Mouse (Mus musculus): ENCODE measurements around the gene Prmt9.

Gene Prmt9

GRCm38 (mm10) chr8:77549121-77549706, at the start of gene Prmt9:
TSS of gene Prmt9 (plus strand) at chr8:77549397.
- peak; percentile 96 for DNase-seq

DNA sequence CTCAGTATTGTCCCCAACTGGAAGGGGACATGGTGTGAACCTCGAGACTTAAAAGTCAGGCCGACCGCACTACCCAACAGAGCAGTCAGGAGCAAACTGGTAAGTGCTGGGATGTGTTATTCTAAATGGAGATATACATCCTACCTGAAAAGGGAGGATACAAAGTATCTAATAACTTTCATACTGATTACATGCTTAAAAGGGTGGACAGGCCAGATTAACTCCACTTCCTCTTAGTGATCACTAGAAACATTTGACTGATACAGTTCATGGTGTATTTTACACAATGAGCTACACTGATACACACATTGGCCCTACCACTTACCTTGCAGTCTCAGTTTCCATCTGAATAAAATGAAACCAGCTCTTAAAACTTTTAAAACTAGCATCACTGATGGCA, 48.9 kb upstream of the Prmt9 start:
- no peak for DNase-seq

GRCm38 (mm10) chr8:77501131-77501530, 48.1 kb upstream of the Prmt9 start:
- DNase-seq: no peak

DNA sequence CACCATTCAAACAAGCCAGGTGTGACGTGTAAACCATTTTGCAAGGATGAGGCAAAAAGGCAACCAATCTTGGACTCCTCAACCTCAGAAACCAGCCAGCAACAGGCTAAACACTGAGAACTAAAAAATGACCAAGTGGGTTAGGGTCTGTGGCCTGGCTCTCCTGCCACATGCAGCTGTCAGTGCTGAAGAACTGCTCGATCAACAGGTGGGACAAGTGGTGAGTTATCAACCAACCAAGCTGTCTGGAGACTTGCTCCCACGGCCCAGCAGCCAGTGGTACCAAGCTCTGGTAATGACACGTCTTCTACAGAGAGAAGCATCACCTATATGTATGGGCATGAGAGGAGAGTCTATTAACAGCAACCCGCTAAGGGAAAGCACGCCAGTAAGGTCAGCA, 46.6 kb upstream of the Prmt9 start:
- no peak for DNase-seq

DNA sequence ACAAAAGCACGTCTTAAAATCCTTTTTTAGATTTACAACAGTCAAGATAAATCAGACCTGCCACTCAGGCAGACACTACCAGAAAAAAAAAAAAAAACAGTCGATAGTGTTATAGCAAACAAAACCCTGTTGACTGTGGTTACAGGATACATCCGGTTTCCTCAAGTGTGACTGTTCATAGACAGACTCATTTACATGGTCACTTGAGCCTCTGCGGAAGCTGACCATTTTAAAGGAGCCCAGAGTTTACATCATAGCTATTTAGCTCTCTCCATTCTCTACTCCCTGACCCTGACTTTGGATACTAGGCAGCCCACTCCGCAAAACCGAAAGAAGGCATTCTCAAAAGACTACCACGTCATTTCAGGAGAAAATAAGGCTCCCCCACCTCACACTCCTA, 42.7 kb upstream of the Prmt9 start:
- DNase-seq: no peak

DNA sequence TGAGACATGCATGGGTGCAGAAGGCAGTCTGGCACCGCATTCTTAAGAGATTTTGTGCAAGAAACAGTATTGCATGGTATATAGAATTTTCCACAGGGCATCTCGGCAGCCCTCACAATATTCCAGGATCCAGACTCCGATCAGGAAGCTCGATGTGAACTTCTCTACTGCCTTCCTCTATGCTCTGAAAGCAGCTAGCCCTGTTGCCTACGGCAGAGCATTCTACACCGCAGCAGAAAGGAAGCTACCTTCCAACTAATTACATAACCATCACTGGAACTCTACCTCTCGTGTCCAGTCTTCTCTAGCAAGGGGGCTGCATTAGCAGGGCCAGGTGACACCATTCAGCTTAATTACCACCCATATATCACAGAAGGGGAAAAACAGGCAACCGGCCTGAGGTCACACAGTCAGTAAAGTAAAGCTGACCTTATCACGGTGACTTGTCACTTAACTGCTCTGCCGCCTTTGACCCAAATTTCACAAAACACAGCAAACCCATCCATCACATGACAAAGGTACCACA, 41.6 kb upstream of the Prmt9 start:
- DNase-seq: no peak

DNA sequence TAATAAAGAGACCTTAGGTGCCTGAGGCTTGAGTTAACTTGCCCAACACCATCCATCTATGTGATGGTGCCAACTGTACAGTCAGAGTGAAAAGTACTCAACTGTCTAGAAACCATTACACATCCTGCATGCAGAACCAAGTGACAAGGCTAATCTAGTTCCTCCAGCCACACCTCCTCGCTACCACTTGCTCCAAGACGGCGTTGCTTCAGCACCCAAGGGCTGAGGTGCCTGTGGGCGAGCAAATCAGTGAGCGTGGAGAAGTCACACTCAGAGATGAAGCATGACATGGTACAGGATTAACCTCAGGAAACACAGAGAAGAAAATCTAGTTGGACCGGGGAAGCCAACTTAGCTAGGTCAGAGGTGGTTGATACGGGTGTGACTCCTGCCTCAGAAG, 40.2 kb upstream of the Prmt9 start:
- no peak for DNase-seq

GRCm38 (mm10) chr8:77510426-77510825, 38.8 kb upstream of the Prmt9 start:
- no peak for DNase-seq

DNA sequence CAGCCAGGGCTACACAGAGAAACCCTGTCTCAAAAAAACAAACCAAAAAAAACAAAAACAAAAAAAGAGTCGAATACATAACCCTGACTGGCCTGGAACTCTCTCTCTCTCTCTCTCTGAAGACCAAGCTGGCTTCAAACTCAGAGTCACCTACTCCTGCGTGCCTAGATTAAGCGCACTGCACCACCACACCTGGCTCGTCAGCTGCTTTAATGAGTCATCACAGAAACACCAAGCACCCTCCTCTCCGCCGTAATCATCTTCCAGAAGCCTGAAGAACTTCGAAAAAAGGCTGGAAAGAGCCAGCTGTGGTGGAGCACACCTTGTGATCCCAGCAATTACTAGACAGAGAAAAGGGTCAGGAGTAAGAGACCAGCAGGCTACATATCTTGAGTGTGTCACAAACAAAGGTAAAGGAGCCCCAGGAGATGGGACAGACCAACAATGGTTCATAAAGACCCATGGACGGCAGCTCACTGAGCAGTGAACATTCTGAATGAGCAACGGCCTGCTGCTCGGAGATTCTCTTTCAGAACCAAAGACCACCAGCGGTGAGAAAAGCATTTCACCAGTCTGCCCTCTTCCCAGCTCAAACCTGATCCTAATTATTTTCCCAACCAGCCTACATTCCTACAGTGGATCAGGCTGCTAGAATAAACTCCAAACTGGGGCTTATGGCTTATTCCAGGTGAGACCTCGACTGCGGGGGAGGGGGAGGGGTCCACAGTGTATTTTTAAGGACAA, 37.3 kb upstream of the Prmt9 start:
- no peak for DNase-seq

GRCm38 (mm10) chr8:77515201-77515600, 34.0 kb upstream of the Prmt9 start:
- no peak for DNase-seq

DNA sequence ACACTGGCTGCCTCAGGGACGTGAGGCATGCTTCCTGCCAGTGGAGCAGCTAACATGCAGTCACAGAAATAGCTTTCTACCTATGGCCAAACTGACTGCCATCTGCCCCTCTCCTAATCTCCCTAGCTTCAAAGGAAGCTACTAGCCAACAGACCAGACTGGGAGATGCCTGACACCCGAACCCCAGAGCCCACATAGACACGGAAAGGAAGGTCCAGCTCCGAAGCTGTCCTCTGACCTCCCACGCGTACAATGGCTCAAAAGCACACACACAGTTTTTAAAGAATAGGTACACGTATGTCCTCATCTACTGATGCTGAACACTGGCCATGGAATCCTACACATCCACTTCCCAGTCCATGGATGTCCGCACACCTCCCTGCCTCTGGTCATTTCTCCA, 33.4 kb upstream of the Prmt9 start:
- no peak for DNase-seq

DNA sequence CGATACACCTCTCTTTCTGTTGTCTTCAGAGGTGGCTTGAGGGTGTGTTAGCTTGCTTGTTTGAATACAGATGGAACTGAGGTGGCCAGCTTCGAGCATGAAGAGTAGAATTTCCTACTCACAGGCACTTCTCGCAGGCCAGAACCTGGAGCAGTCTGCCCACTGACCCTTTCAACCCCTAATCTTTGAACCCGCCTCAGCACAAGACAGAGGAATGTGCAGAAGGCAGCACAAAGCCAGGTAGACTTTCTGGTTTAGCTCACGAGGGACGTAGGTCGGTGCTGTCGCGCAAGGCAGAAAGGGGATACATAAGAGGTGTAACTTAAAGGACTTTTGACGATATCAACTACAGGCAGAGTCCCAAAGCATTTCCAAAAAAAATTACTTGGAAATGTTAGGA, 32.4 kb upstream of the Prmt9 start:
- no peak for DNase-seq

DNA sequence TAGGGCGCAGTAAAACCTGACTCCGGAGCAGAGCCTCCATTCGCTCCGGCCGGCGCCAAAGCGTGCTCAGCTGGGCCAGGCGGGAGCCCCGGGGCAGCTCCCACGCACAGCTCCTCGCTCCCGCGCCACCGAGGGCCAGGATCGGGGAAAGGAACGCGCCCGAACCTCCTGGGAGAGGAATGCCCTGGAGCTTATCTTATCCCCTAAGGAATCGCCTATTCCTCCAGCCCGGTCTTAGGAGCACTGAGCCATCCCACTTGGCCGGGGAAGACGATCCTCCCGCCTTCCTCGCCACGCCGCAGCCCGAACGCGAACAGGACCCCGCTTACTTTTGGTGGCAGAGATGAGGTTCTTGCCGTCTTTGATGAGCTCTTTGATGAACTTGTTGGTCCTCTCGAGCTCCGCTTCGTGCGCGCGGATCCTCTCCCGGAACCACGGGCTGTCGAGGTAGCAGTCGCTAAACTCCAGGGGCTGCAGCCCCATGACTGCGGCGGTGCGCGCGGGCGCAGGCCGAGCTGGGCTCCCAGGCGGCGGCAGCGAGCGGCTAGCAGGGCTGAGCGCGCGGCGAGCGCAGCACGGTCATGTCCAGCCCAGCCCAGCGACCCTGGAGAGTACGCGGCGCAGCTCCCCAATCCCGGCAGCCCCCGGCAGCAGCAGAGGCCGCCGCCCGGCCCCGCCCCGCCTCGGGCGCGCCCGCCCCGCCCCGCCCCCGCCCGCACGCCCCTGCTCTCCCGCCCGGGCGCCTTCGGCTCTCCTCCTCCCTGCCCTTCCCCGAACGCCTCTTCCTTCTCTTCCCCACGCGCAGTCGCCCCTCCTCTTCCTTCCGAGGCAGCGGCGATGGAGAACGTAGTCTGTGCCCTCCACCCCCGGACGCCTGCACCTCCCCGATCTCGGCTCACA, 31.6 kb upstream of the Prmt9 start, which contains the start of gene Arhgap10:
Gene Arhgap10, minus strand, starts transcription at position 653 of the 900 bp plus-strand sequence.
- peak; percentile 87 for DNase-seq

DNA sequence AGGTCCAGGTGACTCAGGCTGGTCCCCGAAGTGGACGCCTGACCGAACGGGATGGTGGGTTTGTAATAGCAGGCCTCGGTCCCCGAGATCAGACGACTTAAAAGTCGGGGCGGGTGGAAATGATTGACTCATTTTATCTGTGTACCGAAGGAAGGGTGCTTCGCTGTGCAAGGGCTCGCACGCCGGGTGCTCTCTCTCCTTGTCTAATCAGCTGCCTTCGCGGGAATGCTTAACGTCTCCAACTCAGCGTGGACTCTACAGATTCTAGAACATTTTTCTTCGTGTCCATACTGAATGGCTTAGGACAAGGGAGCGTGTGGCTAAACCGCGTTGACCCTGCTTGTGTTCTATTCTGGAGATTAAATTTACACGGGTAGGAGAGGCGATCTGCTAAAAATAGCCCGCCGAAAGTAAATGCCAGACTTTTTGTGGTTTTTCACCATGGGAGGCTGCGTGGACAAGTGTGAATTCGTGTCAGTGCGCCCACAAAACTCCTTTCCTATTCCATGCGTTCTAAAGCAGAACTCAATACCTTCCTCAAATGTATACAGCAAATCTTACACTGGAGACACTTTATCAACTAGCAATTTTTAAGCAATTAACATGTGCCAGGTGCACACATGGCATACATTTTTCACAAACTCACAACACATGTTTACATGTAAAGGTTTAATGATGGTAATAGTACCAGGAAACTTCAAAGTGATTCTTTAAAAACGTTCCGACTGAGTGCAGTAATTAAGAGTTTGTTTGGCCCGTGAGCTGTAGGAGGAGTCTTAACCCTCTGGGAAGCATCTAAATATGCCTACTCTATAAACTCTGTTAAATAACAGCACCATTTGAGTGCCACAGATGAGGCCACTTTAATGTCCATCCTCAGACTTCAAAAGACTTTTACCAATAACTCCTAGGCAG, 30.7 kb upstream of the Prmt9 start:
- DNase-seq: no peak

DNA sequence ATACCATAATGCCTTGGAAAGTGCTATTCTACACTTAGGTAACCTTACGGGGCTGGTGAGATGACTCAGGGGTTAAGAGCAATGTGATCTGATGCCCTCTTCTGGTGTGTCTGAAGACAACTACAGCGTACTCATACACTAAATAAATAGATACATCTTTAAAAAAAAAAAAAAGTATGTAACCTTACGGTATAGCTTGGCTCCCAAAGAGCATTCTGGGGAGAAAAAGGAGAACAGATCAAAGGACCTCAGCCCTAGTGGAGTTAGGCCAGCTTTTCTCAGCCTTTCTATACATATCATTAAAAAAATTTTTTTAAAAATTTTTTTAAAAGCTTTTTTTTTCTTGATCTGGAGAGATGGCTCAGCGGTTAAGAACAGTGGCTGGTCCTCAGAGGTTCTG, 28.6 kb upstream of the Prmt9 start:
- no peak for DNase-seq

- DNase-seq: no peak
Observed at GRCm38 (mm10) chr8:77521028-77521785, 28.0 kb upstream of the Prmt9 start.

DNA sequence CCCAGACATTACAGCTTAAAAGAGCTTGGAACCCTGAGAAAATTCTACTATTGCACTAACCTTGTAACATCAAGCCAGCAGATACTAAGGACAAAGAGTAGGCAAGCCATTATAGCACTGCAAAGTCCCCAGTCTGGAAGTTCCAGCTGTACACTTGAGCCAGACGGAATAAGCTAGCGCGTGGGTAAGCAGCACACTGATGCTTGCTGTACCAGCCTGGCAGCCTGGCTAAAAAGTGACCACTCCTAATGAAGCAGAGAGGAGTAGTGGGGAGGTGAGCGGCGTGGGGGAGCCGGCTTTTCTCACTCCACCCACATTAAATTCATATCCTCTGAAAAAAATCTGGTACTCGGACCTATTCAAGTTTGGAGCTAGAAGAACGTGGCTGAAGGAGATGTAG, 26.2 kb upstream of the Prmt9 start:
- no peak for DNase-seq

GRCm38 (mm10) chr8:77524018-77524615, 25.1 kb upstream of the Prmt9 start:
- DNase-seq: no peak

DNA sequence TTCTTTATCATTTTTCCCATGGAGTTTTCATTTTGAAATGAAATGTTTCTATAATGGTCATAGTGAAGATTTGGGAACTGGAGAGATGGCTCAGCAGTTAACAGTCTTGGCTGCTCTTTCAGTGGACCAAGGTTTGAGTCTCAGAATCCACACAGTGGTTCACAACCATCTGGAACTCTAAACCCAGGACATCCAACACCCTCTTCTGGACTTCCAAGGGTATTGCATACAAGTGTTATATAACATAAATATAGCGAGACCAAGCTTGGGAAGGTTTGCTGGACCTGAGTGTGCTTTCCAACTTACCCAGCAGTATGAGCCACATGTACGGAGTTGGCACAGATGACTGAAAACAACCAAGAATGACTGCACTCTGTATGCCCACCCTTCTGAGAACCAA, 24.3 kb upstream of the Prmt9 start:
- no peak for DNase-seq

- DNase-seq: no peak
Observed at GRCm38 (mm10) chr8:77526130-77526529, 23.1 kb upstream of the Prmt9 start.

DNA sequence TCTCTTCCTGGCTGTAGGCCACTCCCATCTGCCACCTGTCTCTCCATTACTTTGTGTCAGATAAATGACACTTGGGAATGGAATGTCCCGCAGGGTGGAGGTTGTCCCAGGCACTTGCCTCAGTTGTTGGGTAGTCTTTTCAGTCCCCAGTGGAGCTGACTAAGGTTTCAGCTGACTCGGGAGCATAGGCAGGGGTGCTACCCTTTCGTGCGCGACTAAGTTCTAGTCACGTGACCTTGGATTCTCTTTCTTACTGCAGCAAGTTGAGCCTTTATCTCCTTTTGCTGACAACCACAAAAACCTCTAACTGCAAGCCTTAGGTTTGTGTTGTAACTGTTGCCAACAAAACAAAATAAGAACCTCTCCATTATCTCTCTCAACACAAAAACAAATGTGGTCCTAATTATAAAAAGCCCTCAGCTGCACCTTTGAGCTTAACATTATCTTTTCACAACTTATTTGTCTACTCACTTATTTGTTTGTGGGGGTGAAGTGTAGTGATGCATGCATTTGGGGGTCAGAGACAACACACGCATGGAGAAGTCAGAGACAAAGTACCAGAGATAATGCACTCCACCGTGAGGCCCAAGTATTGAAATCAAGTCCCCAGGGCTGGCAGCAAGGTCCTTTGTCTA, 14.7 kb upstream of the Prmt9 start:
- DNase-seq: no peak
